Mouse (Mus musculus) naive thymus-derived CD4-positive, alpha-beta T cell, adult 2 months (primary cell): ENCODE measurements around the gene Mroh3.

Experiments
- DNase-seq: peaks from one replicate; pipeline ENCODE4 v3.0.0-alpha.2; 2011; ENCODE audit warnings: low read depth

Gene Mroh3

GRCm38 (mm10) chr1:136212803-136213202 is at the start of gene Mroh3:
Gene Mroh3, minus strand, starts transcription at chr1:136212828.
- peak; percentile 67 for DNase-seq

- DNase-seq = no peak
Measured at GRCm38 (mm10) chr1:136260635-136261238, 48.1 kb upstream of the Mroh3 start, which contains the start of gene Gpr25. Gene Gpr25, minus strand, starts transcription at chr1:136260873.

- DNase-seq = no peak
Measured at GRCm38 (mm10) chr1:136259893-136260634, 47.4 kb upstream of the Mroh3 start.

GRCm38 (mm10) chr1:136259543-136259892 is 46.9 kb upstream of the Mroh3 start:
- DNase-seq = no peak

- DNase-seq = no peak
Measured at GRCm38 (mm10) chr1:136258495-136258894, 45.9 kb upstream of the Mroh3 start.

- DNase-seq = no peak
Measured at GRCm38 (mm10) chr1:136255657-136256056, 43.0 kb upstream of the Mroh3 start.

- no peak for DNase-seq
Measured at GRCm38 (mm10) chr1:136255174-136255573, 42.5 kb upstream of the Mroh3 start.

GRCm38 (mm10) chr1:136254503-136255065 is 42.0 kb upstream of the Mroh3 start:
- no peak for DNase-seq

- no peak for DNase-seq
Measured at GRCm38 (mm10) chr1:136253472-136253871, 40.8 kb upstream of the Mroh3 start.

GRCm38 (mm10) chr1:136249662-136250061 is 37.0 kb upstream of the Mroh3 start:
- no peak for DNase-seq

- DNase-seq = no peak
Measured at GRCm38 (mm10) chr1:136247393-136247792, 34.8 kb upstream of the Mroh3 start.

GRCm38 (mm10) chr1:136244469-136244868 is 31.8 kb upstream of the Mroh3 start:
- no peak for DNase-seq

- DNase-seq = no peak
Measured at GRCm38 (mm10) chr1:136241801-136242200, 29.2 kb upstream of the Mroh3 start.

- no peak for DNase-seq
Measured at GRCm38 (mm10) chr1:136238495-136238894, 25.9 kb upstream of the Mroh3 start.

- DNase-seq = peak; percentile 30
Measured at GRCm38 (mm10) chr1:136234595-136235092, 22.0 kb upstream of the Mroh3 start.

GRCm38 (mm10) chr1:136233892-136234594 is 21.4 kb upstream of the Mroh3 start, which contains the start of gene Inava:
Gene Inava, minus strand, starts transcription at chr1:136234264.
- peak; percentile 60 for DNase-seq

GRCm38 (mm10) chr1:136232986-136233790 is 20.6 kb upstream of the Mroh3 start:
- no peak for DNase-seq

GRCm38 (mm10) chr1:136232285-136232926 is 19.8 kb upstream of the Mroh3 start:
- no peak for DNase-seq

- DNase-seq = no peak
Measured at GRCm38 (mm10) chr1:136231596-136231995, 19.0 kb upstream of the Mroh3 start.

- no peak for DNase-seq
Measured at GRCm38 (mm10) chr1:136230201-136230600, 17.6 kb upstream of the Mroh3 start.

GRCm38 (mm10) chr1:136229040-136229373 is 16.4 kb upstream of the Mroh3 start:
- DNase-seq = no peak
